Mouse (Mus musculus) c-Kit-positive CD71-negative TER-119-negative erythroid progenitor cells, embryonic 14.5 days (primary cell): Measurements from ENCODE around the gene Rragd.
"Not testable (repeated sequence)": the region's sequence is repeated elsewhere in the genome, so short reads cannot be mapped to it uniquely, and the experiment has no call there.

Experiments
- DNase-seq: peaks from one replicate; pipeline ENCODE4 v3.0.0-alpha.2; 2013; ENCODE audit warnings: low read depth

Gene Rragd

DNA sequence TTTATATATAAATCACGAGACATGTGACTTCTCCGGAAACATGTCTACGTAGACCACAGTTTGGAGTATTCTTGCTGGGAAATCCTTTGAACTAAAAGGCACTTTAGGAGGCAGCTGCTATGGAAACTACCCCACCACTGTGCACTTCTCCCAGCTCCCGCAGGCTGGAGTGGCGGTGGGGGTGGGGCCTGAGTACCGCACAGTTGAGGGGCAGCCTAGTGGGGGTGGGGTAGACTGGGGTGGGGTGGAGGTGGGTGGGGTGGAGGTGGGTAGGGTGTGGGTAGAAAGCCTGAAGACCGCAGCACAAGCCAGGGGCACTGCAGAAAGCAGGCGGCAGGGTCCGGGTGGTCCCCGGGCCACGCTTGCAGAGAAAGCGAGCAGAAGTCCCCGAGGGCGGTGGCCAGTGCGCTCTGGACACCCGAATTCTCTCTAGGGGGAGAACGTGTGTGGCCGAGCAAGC lies at the start of gene Rragd:
TSS of gene Rragd (plus strand) at position 322 of the 460 bp plus-strand sequence.
- no peak for DNase-seq

- DNase-seq, result no peak
These were observed 46.0 kb upstream of the Rragd start for GRCm38 (mm10) chr4:32936762-32937341.

- no peak for DNase-seq
These were observed 43.3 kb upstream of the Rragd start for GRCm38 (mm10) chr4:32939521-32939920.

DNA sequence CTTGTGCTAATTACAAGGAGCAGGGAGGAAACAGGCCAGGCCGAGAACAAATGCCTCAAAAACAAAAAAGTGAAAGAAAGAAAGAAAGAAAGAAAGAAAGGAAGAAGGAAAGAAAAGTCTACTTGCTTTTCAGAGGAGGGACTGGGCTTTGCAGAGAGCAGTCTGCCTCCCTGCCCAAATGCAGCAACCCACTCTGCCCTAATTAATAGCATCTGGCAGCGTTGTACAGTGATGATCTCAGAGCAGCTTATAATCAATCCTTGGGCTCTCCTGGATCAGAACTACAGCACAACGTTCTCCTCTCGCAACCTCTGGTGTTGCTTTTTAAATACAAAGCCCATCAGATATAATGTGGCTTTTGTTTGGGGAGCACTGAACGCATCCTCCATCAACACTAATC lies 42.9 kb upstream of the Rragd start:
- DNase-seq, result no peak

DNA sequence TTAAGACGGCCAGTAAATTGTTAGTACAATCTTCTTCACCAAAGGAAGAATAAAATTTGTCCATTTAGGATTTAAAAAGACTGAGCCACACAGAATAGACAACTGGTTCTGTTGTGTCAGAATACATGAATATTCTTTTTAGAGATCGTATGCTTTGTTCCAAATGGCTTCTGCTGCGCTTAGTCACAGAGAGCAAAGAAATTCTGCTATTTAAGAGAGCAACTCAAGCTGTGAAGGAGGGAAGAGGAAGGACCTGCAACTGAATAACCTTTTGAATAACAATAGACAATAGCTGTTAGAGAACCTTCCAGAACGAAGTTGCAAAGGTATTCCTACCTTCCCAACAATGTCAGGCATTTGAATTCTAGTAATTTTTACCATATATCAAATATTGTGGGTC lies 41.9 kb upstream of the Rragd start:
- DNase-seq, result no peak

DNA sequence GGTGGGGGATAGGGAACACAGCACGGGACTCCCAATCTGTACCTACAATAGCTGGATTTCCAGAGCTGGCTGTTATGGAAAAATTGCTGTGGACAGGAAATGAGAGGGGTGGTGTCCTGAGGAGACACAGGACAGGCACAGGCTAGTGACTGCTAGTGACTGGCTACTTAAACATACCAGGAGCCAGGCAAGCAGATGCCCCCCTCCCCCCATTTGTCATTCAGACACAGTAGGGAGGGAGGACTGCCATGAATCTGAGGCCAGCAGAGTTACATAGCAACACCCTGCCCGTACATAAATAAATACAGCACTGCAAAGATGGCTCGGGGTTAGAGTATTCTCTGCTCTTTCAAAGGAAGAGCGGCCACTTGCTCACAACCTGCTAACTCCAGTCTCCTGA lies 35.2 kb upstream of the Rragd start:
- DNase-seq, result no peak

GRCm38 (mm10) chr4:32948696-32949095 lies 34.1 kb upstream of the Rragd start:
- no peak for DNase-seq

DNA sequence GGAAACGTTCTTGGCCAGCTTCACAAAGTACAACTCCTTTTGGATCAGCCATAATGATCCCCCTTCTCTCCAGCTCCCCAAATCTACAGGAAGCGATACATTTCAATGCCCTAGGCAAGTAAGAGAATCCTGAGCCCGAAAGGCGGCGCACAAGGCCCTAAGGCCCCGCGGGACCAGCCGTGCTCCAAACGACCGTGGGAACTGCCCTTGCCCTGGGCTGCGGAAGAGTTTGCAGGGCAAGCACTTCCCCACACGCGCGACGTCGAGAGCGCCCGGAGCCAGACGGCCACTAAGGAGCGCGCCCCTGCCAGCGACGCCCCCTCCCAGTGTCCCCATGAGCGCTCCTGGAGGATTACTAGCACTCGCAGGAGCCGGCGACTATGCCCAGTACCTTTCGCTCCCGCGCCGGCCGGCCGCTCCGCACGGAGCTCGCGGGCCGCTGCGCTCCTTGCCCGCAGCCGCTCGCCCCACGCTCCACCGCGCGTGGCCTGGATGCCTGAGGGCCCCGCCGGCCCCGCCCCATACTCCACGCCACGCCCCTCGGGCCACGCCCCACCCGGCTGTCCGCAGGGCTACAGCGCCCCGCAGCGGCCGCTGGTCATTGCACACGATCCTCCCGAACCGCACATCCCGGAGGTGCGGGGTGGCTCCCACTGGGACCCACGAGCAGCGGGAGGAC lies 32.3 kb upstream of the Rragd start, which contains the start of gene Ankrd6:
TSS of gene Ankrd6 (minus strand) at position 486 of the 679 bp plus-strand sequence.
- DNase-seq, result peak; percentile 43

GRCm38 (mm10) chr4:32951035-32951940 lies 31.5 kb upstream of the Rragd start:
- DNase-seq, result peak; percentile 7

- no peak for DNase-seq
These were observed 30.2 kb upstream of the Rragd start for GRCm38 (mm10) chr4:32952681-32953080.

GRCm38 (mm10) chr4:32956423-32956822 lies 26.4 kb upstream of the Rragd start:
- no peak for DNase-seq

- DNase-seq, result no peak
These were observed 21.4 kb upstream of the Rragd start for GRCm38 (mm10) chr4:32961394-32961793.

GRCm38 (mm10) chr4:32964619-32965018 lies 18.2 kb upstream of the Rragd start:
- not testable (repeated sequence) for DNase-seq

DNA sequence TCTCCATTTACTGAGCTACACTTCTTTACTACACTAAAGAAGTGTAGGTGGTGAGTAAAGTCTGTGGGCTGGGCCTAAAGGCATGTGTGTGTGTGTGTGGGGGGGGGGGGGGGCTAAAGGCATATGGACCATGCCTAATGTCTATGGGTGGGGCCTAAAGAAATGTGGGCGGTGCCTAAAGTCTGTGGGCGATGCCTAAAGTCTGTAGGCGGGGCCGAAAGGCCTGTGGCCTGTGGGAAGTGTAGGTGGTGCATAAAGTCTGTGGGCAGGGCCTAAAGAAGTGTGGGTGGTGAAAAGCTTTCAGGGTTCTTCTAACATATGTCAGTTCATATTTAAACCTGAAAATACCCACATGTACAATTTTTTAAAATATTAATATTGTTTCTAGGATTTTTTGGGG lies 5.5 kb upstream of the Rragd start:
- DNase-seq, result no peak

DNA sequence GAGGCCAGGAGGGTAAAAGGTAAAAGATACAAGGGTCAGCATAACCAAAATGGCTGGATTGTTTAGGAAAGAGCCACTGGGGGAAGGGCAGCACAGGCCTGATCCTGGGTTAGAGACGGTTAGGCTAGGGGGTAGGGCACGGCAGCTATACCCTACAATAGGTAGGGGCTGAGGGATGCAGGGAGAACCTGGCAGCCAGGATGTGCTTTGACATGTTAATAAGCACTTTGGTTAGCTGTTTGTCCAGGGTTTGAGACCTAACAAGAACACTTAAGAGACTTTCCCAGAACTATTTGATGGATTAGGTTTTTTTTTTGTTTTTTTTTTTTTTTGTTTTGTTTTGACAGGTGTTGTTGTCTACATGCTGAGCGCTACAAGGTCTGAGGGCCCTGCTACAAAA lies 2.8 kb upstream of the Rragd start:
- DNase-seq, result no peak

DNA sequence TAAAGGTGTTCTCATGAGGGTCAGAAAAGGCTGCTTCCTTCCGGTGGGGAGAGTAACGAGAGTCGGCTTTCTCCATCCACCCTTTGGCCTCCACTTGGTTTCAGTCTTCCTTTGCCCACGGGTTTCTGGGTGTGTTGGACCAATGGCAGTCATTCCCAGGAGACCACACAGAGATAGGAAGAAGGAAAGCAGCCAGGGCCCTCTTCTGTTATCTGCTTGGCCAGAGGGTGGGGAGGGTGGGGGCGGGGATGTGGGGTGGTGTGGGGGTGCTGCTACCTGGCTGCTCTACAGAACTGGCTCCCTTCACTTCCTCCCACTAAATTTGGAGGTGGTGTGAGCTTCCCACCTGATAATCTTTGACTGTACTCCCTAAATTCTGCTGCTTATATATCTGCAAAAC lies 1.2 kb upstream of the Rragd start:
- no peak for DNase-seq

DNA sequence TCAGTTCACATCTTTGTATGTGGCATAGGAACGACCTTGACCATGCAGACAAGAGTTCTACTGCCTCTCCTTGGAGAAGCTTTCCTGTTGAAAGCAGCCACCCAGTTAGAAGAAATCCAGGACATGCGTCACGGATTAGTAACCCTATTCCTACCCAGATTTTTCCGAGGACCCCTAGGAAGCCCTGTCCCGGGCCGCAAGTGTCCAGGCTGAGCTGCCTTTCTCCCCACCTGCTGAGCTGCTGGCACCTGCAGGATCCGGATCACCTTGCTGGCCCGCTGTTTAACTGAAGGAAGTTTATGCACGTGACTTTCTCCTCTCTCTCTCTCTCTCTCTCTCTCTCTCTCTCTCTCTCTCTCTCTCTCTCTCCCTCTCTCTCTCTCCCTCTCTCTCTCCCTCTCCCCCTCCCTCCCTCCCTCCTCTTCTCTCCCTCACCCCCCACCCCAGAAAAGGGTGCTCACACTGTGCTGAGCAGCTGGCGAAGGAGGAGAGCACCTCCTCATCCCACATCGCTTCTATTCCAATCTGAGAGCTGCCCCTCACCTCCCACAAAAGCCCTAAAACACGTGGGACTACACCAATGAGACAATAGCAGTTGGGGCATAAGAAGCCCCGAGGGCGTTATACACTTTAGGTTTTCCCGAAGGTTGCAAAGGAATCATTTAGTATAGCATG lies 659 bp upstream of the Rragd start:
- DNase-seq, result no peak

GRCm38 (mm10) chr4:32983176-32984155 lies 629 bp downstream of the Rragd start:
- no peak for DNase-seq

DNA sequence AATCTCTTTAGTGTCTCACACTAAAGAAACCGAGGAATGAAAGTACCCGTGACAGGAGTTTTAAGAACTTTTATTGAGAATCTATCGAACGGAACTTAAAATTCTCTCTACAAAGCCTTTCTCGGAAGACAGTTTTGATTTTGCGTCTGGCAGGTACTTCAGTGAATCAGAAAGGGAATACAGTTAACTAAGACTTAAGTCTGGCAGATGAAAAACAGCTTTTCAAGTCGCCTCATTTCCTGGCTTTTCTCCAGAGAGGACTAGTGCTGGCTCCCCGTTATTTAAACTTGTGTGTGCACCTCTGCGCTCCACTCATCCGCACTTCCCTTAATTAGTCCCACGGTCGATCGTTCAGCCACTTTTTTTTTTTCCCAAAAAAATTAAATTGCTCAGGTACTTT lies 1.4 kb downstream of the Rragd start:
- DNase-seq, result no peak

- no peak for DNase-seq
These were observed 2.2 kb downstream of the Rragd start for GRCm38 (mm10) chr4:32984801-32985675.
